Mouse (Mus musculus) bone marrow, adult 2 months (tissue): ENCODE measurements around the gene A930018P22Rik. TPM values are rescaled to one million over a fixed set of nuclear protein-coding genes. Genes with fewer than 3 reads are reported as not detected.
"Not testable (repeated sequence)": the region's sequence is repeated elsewhere in the genome, so short reads cannot be mapped to it uniquely, and the experiment has no call there.

Experiments
- H3K27ac ChIP-seq: fragments of 200-500 bp; 2 replicates; pipeline ENCODE4 v1.5.1; 2012; ENCODE audit warnings: low read depth, mild to moderate bottlenecking, control low read depth, inconsistent platforms, low read length; ENCODE audit not compliant: control insufficient read depth, poor library complexity, insufficient read depth
- H3K4me1 ChIP-seq: fragments of 200-500 bp; 2 replicates; pipeline ENCODE4 v1.6.1; 2011; ENCODE audit warnings: low read length; ENCODE audit not compliant: control insufficient read depth, insufficient read depth
- H3K4me3 ChIP-seq: fragments of 200-500 bp; replicated peaks from 2 replicates; pipeline ENCODE3; 2011; ENCODE audit warnings: mild to moderate bottlenecking, low read depth, low read length, control low read depth; ENCODE audit not compliant: control insufficient read depth
- CTCF ChIP-seq: fragments of 200-500 bp; IDR thresholded peaks from 2 replicates; pipeline ENCODE4 v1.5.1; 2011; ENCODE audit warnings: low read length, control low read depth; ENCODE audit not compliant: control insufficient read depth, insufficient read depth
- POLR2A ChIP-seq: fragments of 200-500 bp; IDR thresholded peaks from 2 replicates; pipeline ENCODE4 v1.6.1; 2011; ENCODE audit warnings: low read depth, mild to moderate bottlenecking, control low read depth, low read length, borderline replicate concordance; ENCODE audit not compliant: control insufficient read depth
- WGBS: fragments of 180-500 bp; shearing (Covaris S2); methylation state at CpG from one replicate; pipeline ENCODE4 v1.1.7; 2018; 5-methylcytosine and 5-hydroxymethylcytosine counted together
- polyA plus RNA-seq: library from polyadenylated mRNA; stranded (reverse); fragments of >200 nt; gene quantifications from 2 replicates; pipeline ENCODE4 v1.2.4, GENCODE M21; 2011; ENCODE audit warnings: low replicate concordance; ENCODE audit not compliant: missing spikeins, insufficient read depth, insufficient read length

The A930018P22Rik gene
- polyA plus RNA-seq, 1 experiment: not detected

- H3K4me3 ChIP-seq: no peak overlapping the region
- WGBS: 21% methylated on average over 3 of the region's 3 CpGs
- H3K27ac ChIP-seq: no peak overlapping the region
Measured at GRCm38 (mm10) chr2:104098529-104099230, 23.9 kb upstream of the A930018P22Rik start.

GRCm38 (mm10) chr2:104099231-104099585, 23.4 kb upstream of the A930018P22Rik start:
- no peak for TF ChIP-seq POLR2A
- TF ChIP-seq CTCF: no peak
- WGBS: 95% methylated on average over 2 of the region's 2 CpGs
- H3K27ac ChIP-seq: no peak overlapping the region
- H3K4me3 ChIP-seq: no peak overlapping the region
- no peaks in the 10 kb centered on the region for H3K4me1 ChIP-seq

More at GRCm38 (mm10) chr2:104098529-104099230, 23.9 kb upstream of the A930018P22Rik start:
- H3K4me1 ChIP-seq: no peaks in the 10 kb centered on the region
- TF ChIP-seq POLR2A: no peak
- no peak for TF ChIP-seq CTCF

- Histone ChIP-seq H3K4me1 (no peaks in the 10 kb centered on the region), H3K27ac (no peak overlapping the region), H3K4me3 (no peak overlapping the region)
- TF ChIP-seq POLR2A (no peak), CTCF (no peak)
- WGBS: 47% methylated on average over 1 of the region's 1 CpGs
Measured at GRCm38 (mm10) chr2:104099946-104100345, 22.6 kb upstream of the A930018P22Rik start.

DNA sequence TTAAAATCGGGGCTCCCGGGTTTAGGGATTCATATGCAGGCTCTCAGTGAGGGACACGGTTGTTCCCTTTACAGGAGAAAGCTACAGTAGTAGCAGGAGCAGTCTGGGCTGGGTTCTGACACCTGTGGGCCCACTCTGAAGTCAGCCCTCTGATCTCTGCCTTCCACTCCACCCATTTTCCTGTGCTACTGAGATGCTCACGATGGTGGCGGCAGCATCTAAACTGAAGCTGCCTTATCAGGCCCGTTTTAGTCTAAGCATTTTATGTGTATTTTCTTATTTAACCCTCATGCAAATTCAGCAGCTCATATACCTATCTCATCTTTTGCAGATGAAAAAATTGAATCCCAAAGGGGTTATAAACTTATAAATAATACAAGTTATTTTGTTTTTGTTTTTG, 17.8 kb upstream of the A930018P22Rik start:
- WGBS: 78% methylated on average over 6 of the region's 6 CpGs
- TF ChIP-seq POLR2A (no peak), CTCF (no peak)
- Histone ChIP-seq H3K4me1 (no peaks in the 10 kb centered on the region), H3K4me3 (no peak overlapping the region), H3K27ac (no peak overlapping the region)

DNA sequence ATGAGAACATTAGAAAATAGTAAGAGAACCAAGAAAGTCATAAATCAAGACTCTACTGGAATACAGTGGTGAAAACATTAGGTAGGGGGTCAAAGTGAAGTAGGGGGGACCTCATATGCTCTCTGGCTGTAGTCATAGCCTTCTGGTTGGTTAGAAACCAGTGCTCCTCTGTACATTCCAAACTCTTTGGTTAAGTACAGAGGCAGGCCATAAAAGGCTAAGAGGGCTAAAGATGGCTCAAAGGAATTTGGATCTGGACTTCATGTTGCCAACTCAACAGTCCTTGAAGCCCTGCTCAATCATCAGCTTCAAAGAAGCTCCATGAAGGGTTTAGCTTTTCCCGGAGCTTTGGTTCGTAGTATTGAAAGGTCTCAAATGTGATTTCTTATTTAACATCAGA, 13.5 kb upstream of the A930018P22Rik start:
- not testable (repeated sequence) for H3K4me3 ChIP-seq, H3K4me1 ChIP-seq, H3K27ac ChIP-seq
- 93% methylated on average over 2 of the region's 2 CpGs for WGBS

DNA sequence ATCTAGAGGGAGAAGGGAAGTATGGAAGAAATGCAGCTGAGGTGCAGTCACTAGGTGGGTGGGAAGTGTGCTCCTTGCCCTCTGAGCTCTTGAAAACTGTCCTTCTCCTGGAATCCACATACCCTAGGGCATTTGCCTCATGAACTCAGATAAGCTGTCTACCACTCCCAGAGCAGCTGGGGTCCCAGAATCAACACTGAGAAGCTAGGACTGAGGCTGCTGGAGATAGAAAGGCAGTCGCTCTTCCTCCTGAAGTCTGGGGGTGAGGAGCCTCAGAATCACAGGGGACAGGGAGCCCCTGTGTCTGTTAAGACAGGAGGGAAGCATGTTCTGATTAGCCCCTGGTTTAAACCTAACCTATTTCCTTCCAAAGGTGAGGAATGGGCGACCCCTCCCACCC, 13.0 kb upstream of the A930018P22Rik start:
- H3K4me1 ChIP-seq: no peaks in the 10 kb centered on the region
- TF ChIP-seq POLR2A (no peak), CTCF (no peak)
- H3K27ac ChIP-seq: no peak overlapping the region
- H3K4me3 ChIP-seq: no peak overlapping the region
- WGBS: 69% methylated on average over 2 of the region's 2 CpGs

GRCm38 (mm10) chr2:104110031-104110430, 12.5 kb upstream of the A930018P22Rik start:
- 66% methylated on average over 4 of the region's 4 CpGs for WGBS

DNA sequence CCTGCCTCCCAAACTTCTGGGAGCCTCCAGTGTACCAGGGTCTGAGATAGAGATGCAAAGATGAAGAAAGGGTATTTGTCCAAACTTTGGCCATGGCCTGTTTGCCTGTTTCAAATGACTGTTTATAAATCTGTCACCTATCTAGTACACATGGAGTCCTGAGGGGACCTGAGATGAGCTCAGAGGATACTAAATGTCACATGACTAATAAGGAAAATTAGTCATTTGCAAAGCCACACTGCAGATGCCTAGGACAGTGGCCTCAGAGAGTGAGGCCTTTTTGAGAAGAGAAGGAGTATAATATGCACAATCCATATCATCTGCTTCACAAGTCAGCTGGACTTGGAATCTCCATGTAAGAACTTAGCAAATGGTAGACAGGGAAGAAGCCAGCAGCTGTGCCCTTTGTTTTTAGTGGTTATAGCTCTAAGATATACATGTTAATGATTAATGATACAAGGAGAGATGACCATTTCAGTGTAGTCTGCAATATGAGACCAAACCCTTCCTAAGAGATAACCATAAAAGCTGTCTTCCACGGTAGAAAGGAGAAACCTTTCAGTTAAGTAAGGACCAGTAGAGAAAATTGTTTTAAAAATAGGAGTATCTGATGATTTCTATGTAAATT, 11.3 kb upstream of the A930018P22Rik start:
- no CpG with 5 or more reads among the region's 1 CpGs for WGBS
- H3K4me3 ChIP-seq, H3K27ac ChIP-seq, H3K4me1 ChIP-seq: not testable (repeated sequence)

More at GRCm38 (mm10) chr2:104110031-104110430, 12.5 kb upstream of the A930018P22Rik start:
- TF ChIP-seq CTCF (no peak), POLR2A (no peak)
- Histone ChIP-seq H3K4me3 (no peak overlapping the region), H3K27ac (no peak overlapping the region), H3K4me1 (no peaks in the 10 kb centered on the region)

GRCm38 (mm10) chr2:104113563-104113962, 9.0 kb upstream of the A930018P22Rik start:
- H3K4me1 ChIP-seq, H3K27ac ChIP-seq, H3K4me3 ChIP-seq: not testable (repeated sequence)
